Mouse (Mus musculus) natural killer cell, adult 2 months (primary cell): ENCODE data around the gene Uspl1.

Experiments used
- DNase-seq, 2 experiments: peaks; one replicate each; pipeline ENCODE4 v3.0.0; 2022; ENCODE audit warnings: low spot score in 2 of 2

The Uspl1 gene

GRCm38 (mm10) chr5:149168051-149168450 is 16.1 kb upstream of the Uspl1 start:
- no peak for DNase-seq

- DNase-seq = no peak
Measured at GRCm38 (mm10) chr5:149168816-149169215, 15.3 kb upstream of the Uspl1 start.

- DNase-seq = no peak
Measured at GRCm38 (mm10) chr5:149170841-149171588, 13.1 kb upstream of the Uspl1 start.

- DNase-seq = no peak
Measured at GRCm38 (mm10) chr5:149172246-149172645, 11.9 kb upstream of the Uspl1 start.

- no peak for DNase-seq
Measured at GRCm38 (mm10) chr5:149174527-149174926, 9.6 kb upstream of the Uspl1 start.

- DNase-seq = no peak
Measured at GRCm38 (mm10) chr5:149175736-149176135, 8.4 kb upstream of the Uspl1 start.

- no peak for DNase-seq
Measured at GRCm38 (mm10) chr5:149178095-149178494, 6.1 kb upstream of the Uspl1 start.

GRCm38 (mm10) chr5:149179826-149180225 is 4.3 kb upstream of the Uspl1 start:
- DNase-seq = no peak

GRCm38 (mm10) chr5:149182186-149182870 is 1.8 kb upstream of the Uspl1 start:
- DNase-seq = no peak

GRCm38 (mm10) chr5:149183122-149183521 is 1.0 kb upstream of the Uspl1 start:
- no peak for DNase-seq

GRCm38 (mm10) chr5:149183721-149184103 is 438 bp upstream of the Uspl1 start:
- no peak for DNase-seq

GRCm38 (mm10) chr5:149184844-149185186 is 665 bp downstream of the Uspl1 start:
- no peak for DNase-seq

- DNase-seq = no peak
Measured at GRCm38 (mm10) chr5:149185806-149186205, 1.7 kb downstream of the Uspl1 start.

GRCm38 (mm10) chr5:149190160-149190559 is 6.0 kb downstream of the Uspl1 start:
- DNase-seq = no peak

- DNase-seq = no peak
Measured at GRCm38 (mm10) chr5:149196611-149197010, 12.5 kb downstream of the Uspl1 start.

- DNase-seq = no peak
Measured at GRCm38 (mm10) chr5:149198782-149199181, 14.6 kb downstream of the Uspl1 start.

GRCm38 (mm10) chr5:149202941-149203340 is 18.8 kb downstream of the Uspl1 start:
- no peak for DNase-seq

GRCm38 (mm10) chr5:149203796-149204375 is 19.7 kb downstream of the Uspl1 start:
- DNase-seq = no peak

- DNase-seq = no peak
Measured at GRCm38 (mm10) chr5:149204822-149205221, 20.7 kb downstream of the Uspl1 start.

- no peak for DNase-seq
Measured at GRCm38 (mm10) chr5:149205265-149205664, 21.1 kb downstream of the Uspl1 start.

- DNase-seq = no peak
Measured at GRCm38 (mm10) chr5:149206286-149206685, 22.1 kb downstream of the Uspl1 start.

- no peak for DNase-seq
Measured at GRCm38 (mm10) chr5:149207661-149208060, 23.5 kb downstream of the Uspl1 start.

GRCm38 (mm10) chr5:149208776-149209175 is 24.6 kb downstream of the Uspl1 start:
- DNase-seq = no peak
